Mouse (Mus musculus) kidney, adult 2 months (tissue): Measurements from ENCODE around the gene Camk2d.

Source experiments
- CTCF ChIP-seq: fragments of 200-500 bp; conservative IDR thresholded peaks from 2 replicates; pipeline ENCODE4 v1.5.1; 2011; ENCODE audit warnings: low read depth, mild to moderate bottlenecking, control low read depth, low read length, moderate library complexity, mixed read lengths; ENCODE audit not compliant: insufficient read depth, insufficient read length
- POLR2A ChIP-seq: fragments of 200-500 bp; IDR thresholded peaks from one replicate; pipeline ENCODE4 v1.6.1; 2011; ENCODE audit warnings: low read depth, low read length, control low read depth

DNA sequence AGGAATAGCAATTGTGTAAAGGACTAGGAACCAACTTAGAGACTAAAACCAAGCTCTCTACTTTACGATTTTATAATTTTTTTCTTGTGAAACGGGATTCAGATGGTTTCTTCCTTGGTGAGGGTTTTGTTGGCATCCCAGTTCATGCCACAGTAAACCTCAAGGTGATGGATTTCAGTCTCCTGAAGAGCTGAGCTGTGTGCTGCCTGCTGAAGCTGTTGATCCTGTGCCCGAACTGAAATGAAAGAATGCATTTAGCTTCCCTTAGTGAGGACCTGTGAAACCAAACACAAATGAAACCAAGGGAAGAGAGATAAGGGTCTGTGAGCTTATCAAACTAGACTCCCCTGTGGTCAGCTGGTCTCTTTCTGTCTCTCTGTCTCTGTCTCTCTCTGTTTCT lies 103.6 kb downstream of the Camk2d start:
- TF ChIP-seq POLR2A (no peak), CTCF (no peak)
